Mouse (Mus musculus): ENCODE data around the gene Gm21188.
"Not testable (repeated sequence)": the region's sequence is repeated elsewhere in the genome, so short reads cannot be mapped to it uniquely, and the experiment has no call there.

DNA sequence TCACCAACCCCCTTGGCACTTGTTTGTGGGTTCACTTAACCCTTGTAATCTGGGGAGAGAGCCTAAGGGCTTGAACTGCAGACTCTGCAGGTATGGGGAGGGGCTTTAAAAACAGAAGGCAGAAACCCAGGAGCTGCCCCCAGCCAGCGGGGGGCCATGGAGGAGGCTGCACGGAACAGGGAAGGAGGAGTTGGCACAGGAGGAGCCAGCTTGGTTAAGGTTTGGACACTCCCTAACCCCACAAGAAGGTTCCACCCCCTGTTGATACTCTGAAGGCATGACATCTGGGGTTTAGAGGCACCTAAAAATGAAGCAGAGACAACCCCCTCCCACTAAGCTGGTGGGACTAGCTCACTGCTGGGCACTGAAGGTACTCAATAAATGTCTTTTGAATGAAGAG lies 38.0 kb downstream of the Gm21188 start:
- TF ChIP-seq CTCF (IDR thresholded peaks at IDR 0.05; ENCODE audit: extremely low read depth, insufficient read depth, insufficient read length, insufficient replicate concordance); POLR2A (IDR thresholded peaks at IDR 0.05; ENCODE audit: low read depth, low read length): not testable (repeated sequence)

Measured in spleen, adult 2 months (tissue).